Mouse (Mus musculus) cortical plate, adult 2 months (tissue): ENCODE data around the gene Igtp.
"Not testable (repeated sequence)": the region's sequence is repeated elsewhere in the genome, so short reads cannot be mapped to it uniquely, and the experiment has no call there.

Experiments used
- CTCF ChIP-seq: fragments of 200-500 bp; IDR thresholded peaks from 2 replicates; pipeline ENCODE4 v1.5.1; 2011; ENCODE audit warnings: mild to moderate bottlenecking, control low read depth, low read length; ENCODE audit not compliant: insufficient read depth; ENCODE audit errors: extremely low read depth
- POLR2A ChIP-seq: fragments of 200-500 bp; IDR thresholded peaks from 2 replicates; pipeline ENCODE4 v1.6.1; 2011; ENCODE audit warnings: mild to moderate bottlenecking, low read length, control low read depth; ENCODE audit not compliant: insufficient read depth; ENCODE audit errors: extremely low read depth

DNA sequence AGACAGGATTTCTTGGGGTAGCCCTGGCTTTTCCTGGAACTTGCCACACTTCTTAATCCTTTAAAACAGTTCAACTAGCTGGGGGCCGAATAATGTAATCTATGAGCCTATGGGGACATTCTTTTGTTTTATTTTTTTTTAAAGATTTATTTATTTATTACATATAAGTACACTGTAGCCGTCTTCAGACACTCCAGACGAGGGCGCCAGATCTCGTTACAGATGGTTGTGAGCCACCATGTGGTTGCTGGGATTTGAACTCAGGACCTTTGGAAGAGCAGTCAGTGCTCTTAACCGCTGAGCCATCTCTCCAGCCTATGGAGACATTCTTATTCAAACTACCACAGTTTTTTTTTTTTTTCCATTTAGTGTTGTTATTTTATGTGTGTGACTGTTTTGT lies 19.4 kb upstream of the Igtp start:
- not testable (repeated sequence) for TF ChIP-seq CTCF, POLR2A
